Mouse (Mus musculus): ENCODE data around the gene Olfr1412.

The Olfr1412 gene

DNA sequence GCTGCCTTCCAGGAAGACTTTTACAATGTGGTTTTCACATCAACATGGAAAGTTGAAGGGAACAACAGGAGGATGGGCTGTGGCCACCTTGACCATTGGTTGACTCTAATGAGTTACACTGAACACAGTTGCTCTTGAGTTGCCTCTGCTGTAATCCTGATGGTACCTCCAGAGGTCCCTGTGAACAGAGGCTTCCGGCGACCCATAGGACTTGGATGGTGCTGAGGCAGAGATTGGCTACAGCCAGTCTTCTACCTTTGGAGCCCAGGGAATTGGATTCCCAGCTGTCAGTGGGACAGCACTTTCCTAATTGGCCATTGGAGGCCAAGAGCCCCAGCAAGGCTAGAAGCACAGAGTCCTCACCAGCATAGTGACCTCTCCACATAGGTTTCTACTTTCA lies at the start of gene Olfr1412:
Gene Olfr1412, plus strand, starts transcription at position 301 of the 400 bp plus-strand sequence.
- no peak for DNase-seq

DNA sequence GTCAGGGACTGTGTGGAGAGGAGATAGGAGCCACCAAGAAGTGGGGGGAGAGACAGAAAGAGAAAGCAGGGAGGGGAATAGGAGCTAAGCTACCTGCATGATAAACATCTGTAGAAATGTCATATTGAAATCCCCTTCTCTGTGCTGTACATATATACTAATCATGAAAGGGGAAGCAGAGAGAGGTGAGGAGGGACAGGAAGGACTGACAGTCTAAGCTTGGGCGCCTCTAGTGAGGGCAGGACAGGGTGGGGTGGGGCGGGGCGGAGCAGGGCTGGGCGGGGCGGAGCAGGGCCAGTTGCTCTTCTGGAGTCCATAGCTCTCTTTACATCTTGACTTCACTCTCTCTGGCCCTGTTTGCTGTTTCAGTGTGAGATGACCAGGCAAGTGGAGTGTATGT lies 48.6 kb upstream of the Olfr1412 start:
- DNase-seq, result no peak

GRCm38 (mm10) chr1:92539071-92539470 lies 46.5 kb upstream of the Olfr1412 start:
- no peak for DNase-seq

GRCm38 (mm10) chr1:92545929-92546328 lies 39.6 kb upstream of the Olfr1412 start:
- no peak for DNase-seq

- DNase-seq, result no peak
These were observed 14.6 kb upstream of the Olfr1412 start, which contains the start of gene Olfr1413 for GRCm38 (mm10) chr1:92571022-92571421. Gene Olfr1413 (plus strand): TSS chr1:92571322.

- no peak for DNase-seq
These were observed 8.5 kb downstream of the Olfr1412 start, which contains the start of gene Olfr1411 for GRCm38 (mm10) chr1:92594111-92594510. Gene Olfr1411 (plus strand): TSS chr1:92594411.

DNA sequence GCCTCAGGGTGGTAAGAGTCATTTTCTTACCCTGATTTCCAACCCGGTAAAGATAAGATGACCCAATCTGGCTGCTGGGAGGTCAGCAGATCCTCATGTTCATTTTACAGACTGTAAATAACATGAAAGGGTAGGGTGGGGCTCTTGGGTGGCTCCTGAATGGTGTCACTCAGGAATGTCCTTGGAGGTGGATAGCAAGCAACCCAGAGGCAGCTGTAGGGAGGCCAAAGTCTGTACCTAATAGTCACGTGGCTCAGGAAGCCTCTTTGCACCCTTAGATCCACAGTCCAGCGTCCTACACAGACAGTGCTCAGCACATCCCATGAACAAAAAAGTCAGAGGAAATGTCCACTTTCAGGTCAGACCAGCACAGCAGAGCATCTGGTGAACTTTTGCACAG lies 10.4 kb downstream of the Olfr1412 start:
- no peak for DNase-seq

- no peak for DNase-seq
These were observed 19.9 kb downstream of the Olfr1412 start, which contains the start of gene Olfr1410 for GRCm38 (mm10) chr1:92605482-92605881. Gene Olfr1410 (plus strand): TSS chr1:92605782.

DNA sequence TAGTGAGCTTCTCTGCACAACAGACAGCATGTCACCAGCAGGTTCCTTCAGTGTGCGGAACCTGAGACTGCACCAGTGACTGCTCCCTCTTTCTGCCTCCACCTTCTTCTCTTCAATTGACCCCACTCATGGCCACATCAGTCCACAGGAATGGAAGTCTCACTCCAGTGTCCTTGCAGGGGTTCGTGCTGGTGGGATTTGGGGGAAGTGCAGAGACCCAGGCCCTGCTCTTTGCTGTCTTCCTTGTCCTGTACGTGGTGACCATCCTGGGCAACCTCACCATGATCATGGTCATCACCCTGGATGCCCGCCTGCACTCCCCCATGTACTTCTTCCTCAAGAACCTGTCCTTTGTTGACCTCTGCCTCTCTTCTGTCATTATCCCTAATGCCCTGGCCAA lies 22.1 kb downstream of the Olfr1412 start:
- no peak for DNase-seq

DNA sequence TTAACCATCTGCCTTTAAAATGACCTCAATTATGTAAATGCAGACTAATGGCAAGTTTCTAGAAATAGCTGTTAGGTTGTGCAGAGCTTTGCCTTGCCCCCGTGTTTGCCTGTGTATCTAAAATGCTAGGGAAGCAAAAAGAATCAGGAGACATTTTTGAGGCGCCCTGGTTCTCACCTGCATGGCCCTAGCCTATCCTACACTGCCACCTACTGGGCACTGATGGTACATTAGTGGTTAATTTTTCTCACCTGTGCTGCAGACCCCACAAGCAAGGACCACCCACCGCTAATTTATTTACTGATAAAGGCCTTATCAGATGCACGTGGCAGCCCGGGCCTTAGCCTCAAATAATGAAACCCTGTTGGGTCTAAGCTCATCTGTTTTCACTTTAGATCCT lies 25.4 kb downstream of the Olfr1412 start:
- peak; percentile 43 for DNase-seq

- no peak for DNase-seq
These were observed 27.6 kb downstream of the Olfr1412 start for GRCm38 (mm10) chr1:92613175-92613574.

DNA sequence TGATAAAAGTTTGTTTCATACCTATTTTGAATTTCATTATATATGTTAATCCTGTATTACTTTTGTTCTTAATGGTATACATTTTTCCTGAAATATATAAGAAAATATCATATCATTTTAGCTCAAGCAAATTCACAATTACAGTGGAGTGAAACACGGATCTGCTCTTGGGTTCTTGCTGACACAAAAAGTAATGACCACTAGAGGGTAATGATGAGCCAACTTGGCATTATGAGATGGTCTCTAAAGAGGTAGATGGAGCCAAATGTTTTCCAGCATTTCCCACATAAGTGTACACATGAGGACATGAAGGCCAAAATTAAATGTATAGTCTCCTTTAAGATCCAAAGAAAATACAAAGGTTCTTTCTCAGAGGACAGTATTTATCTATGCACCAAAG lies 28.9 kb downstream of the Olfr1412 start:
- DNase-seq, result peak; percentile 36

DNA sequence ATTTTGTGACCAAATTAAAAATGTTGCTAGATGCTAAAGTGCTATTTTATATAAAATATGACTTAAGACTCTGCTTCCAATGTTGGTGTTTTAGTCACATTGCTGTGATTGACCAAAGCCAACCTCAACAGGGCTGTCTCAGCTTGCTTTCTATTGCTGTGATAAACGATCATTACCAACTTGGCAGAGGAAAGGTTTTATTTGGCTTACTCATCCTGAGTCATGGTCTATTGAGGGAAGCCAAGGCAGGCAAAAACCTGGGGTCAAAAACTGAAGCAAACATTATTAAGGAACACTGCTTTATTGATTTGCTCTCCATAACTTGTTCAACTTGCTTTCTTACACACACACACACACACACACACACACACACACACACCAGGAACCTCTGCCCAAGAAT lies 30.5 kb downstream of the Olfr1412 start:
- no peak for DNase-seq

DNA sequence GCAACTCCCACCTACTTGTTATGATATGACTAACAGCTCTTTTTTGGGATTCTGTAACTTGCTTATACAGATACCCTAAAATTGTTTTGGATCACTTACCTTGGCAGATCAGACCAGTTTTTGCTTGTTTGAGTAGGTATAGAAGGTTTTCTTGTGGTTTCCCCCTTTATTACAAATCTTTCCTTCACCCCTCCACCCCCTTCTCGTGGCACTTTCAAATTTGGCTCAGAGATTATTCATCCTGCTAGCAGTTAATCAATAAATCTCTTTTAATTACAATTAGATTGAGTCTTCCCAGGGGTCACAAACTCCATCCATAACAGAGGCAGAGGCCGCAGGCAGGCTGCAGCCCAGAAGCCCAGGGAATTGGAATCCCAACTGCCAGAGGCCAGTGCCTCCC lies 31.9 kb downstream of the Olfr1412 start, which contains the start of gene Olfr12:
Gene Olfr12, plus strand, starts transcription at position 301 of the 400 bp plus-strand sequence.
- DNase-seq, result no peak

DNA sequence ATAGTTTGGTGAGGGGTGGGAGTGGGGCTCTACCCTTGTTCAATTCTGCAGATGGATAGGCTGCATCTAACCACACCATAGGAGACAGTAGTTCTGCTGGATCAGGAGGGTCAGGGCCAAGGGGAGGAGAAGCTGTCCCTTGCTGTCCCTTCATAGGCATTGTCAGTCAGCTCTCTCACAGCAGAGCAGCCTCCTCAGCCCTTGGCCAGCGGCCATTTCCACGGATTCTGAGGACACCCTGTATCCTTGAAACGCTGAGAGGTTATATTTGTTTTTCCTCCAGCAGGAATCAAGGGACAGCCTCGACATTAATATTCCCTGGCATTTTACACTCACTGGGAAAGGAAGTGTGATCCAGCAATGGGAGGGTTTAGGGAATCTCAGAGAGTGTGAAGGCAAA lies 32.8 kb downstream of the Olfr1412 start:
- no peak for DNase-seq

DNA sequence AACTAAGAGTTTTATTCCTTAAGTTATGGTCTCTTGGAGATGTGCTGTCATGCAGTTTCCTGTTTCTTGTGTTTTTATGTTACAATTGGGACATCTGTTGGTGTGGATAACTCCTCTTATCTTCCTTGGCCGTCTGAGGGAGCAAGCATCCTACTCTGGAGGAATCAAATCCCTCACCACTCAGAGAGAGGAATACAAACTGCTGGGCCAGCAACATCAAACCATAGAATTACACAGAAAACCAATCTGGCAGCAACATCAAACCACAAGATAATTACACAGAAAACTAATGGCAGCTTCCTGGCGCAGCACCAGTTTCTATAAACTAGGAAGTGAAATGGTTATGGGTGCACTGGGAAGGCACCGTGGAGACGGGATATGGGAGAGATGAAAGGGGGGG lies 42.6 kb downstream of the Olfr1412 start:
- no peak for DNase-seq

DNA sequence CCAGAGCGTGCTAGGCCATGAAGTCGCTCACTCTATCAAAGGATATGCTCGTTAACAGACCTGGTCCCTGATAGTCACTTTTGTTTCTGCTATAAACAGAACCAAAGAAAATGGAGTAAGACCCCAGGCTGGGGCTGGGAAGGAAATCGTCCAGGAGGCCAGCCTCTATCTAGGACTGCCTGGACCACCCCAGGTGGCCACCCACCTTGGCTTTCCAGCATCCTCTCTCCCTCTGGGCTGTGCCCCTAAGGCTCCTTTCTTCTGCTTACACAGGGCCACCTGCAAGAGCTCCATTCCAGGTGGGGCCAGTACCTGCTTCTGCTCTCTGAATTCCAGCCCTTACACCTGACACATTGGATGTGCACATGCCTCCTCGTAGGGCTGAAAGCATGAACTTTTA lies 46.6 kb downstream of the Olfr1412 start:
- DNase-seq, result no peak

GRCm38 (mm10) chr1:92632948-92633347 lies 47.4 kb downstream of the Olfr1412 start:
- no peak for DNase-seq

DNA sequence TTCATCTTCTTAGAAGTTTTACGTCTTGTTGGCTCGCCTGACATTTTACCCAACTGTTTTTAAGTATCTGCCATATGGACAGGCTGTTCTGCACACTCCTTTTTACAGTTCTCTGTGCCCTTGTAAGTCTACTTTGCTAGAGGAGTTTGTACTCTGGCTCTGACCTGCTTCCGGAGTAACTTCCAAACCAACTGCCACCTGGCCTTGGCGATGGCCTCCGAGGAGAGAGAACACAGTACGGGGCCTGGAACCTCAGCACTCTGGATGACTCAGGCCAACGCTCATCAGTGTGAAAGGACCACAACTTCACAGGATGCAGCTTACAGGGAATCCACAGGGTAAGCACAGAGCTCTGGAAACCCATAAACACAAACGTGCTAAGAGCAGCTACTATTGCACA lies 48.1 kb downstream of the Olfr1412 start:
- DNase-seq, result no peak

GRCm38 (mm10) chr1:92634569-92634968 lies 49.0 kb downstream of the Olfr1412 start:
- no peak for DNase-seq

DNA sequence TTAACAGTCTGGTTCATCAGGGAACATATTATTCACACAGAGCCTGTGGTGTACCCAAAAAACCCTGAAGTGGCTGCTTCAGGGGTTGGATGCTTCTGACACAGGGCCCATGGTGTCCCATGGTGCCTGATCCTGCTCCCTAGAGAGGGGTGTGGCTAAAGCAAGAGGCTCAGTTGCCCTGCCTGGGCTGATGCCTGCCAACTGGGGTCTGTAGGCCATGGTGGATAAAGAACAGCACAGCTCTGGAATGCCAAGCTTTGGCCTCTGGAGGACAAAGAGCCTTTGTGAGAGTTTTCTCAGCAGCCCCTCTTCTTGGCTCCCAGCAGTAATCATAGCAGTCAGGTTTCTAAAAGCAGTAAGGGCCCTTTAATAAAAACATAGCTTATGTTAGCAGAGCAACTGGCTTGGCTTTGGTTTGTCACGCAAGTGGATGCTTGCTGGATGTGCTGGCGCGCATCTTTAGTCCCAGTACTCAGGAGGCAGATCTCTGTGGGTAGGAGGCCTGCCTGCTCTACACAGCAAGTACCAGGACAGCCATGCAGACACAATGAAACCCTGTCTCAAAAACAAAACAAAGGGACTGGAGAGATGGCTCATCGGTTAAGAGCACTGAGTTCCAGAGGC lies 49.5 kb downstream of the Olfr1412 start:
- no peak for DNase-seq

DNA sequence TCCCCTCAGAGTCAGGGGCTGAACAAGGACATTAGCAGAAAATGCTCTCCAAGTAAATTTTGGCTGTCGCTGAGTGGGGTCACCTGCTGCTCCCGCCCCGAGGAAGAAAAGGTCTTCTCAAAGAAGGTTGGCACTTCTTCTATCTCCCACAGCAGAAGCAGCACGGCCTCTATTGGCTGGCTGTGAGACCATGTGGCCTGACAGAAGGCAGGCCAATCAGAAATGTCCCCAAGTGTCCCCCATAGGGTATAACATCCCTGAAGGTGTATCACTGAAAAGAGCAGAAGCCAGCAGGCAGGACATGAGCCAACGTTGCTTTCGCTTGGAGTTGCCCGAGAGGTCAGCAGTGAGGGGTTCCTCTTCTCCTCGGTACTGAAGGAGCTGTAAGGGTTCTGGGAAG lies 50.4 kb downstream of the Olfr1412 start:
- DNase-seq, result no peak

DNA sequence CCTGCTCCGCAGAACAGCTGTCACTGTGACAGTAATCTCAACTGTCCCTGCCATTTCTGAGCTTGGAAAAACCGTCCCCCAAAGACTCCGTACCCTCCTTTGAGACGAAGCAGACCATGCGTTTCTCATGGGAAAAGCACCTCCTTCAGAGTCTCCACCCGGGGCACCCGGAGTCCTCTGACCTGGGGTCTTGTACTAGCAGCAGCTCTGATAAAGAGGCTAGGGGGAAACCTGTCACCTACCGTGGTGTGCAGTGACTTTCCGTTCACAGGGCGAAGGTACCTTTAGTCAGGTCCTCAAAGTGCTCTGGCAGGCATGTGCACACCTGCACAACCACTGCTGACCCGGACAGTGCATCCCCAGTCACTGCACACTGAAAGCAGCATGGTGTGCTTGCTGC lies 51.1 kb downstream of the Olfr1412 start:
- no peak for DNase-seq

DNA sequence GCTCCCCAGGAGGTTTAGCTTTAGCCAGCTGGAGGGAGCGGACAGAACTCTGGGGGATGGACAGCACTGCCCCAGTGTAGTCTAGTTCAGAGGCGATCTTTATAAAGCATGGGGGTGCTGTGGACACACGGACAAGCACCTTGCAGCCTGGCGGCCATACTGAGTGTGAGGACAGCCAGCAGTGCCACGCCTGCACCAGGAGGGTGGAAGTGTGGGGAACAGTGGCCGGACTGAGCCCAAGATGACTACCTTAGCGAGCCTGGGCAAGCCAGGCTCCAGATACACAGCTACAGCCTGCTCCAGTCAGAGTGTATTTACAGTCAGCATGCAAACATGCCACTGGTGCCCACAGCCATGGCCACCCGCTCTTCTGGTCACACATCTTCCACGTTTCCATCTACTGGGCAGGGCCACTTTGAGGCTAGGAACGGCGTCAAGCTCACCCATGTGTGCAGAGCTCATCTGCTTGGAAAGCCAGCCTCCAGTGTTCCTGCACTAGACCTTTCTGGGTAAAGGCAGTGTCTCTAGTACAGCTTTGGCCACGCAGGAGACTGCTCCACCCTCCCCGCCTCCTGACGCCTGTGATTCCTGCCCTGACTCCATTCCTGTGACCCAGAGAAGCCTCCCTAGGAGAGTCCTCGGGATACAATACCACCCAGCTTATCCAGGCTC lies 52.1 kb downstream of the Olfr1412 start:
- no peak for DNase-seq

DNA sequence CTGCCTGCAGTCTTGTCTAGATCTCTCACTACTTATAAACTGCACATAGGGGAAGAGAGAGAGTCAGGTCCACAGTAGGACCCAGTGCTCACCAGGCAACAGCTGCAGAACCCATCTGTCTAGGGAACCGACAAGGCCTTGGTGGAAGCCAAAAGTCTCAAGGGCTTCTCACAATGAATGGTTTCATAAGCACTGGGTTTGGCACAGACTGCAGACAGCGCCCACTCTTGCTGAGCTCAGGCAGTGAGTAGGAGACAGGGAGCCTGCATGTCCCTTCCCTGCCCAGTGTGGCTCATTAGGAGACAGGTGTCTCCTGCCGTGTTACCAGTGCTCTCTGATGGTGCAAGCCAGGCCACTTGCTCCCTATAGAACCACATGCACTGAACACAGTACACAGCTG lies 52.6 kb downstream of the Olfr1412 start:
- DNase-seq, result peak; percentile 18

All from lung, postnatal 10 days (tissue).